ENCODE assay signal across 7 mouse cellular contexts in genomic region chr15:102287395-102287794, GRCm38 (mm10). TPM values are rescaled to one million over a fixed set of nuclear protein-coding genes. Genes with fewer than 3 reads are reported as not detected.
DNase-seq lines count a peak whose midpoint lies in the region; ATAC-seq and TF ChIP-seq lines count a peak whose summit lies in the region.

No protein-coding gene starts in this region.

- no peaks in the 10 kb centered on the region for H3K9me3 ChIP-seq in kidney, postnatal 0 days (replicated peaks; ENCODE audit: low read length)
- no peaks in the 10 kb centered on the region for H3K9me3 ChIP-seq in kidney, embryonic 16.5 days (ENCODE audit: low read length)

- no peak overlapping the region for H3K4me3 ChIP-seq in kidney, postnatal 0 days (replicated peaks; ENCODE audit: low read depth, low read length)
- no peak overlapping the region for H3K4me3 ChIP-seq in kidney, embryonic 16.5 days (ENCODE audit: low read length)

- no peaks in the 10 kb centered on the region for H3K36me3 ChIP-seq in kidney, postnatal 0 days (ENCODE audit: insufficient read depth, low read length)
- H3K36me3 ChIP-seq in kidney, embryonic 16.5 days (ENCODE audit: insufficient read depth, low read length): 0 out of 2 replicates have a peak, but pooled peaks cover 3% of the 10 kb centered on the region

- no peak overlapping the region for H3K9ac ChIP-seq in kidney, postnatal 0 days (ENCODE audit: low read depth, low read length)
- no peak overlapping the region for H3K9ac ChIP-seq in kidney, embryonic 16.5 days (replicated peaks; ENCODE audit: low read length)

- no peak for ATAC-seq in kidney, postnatal 0 days (replicated peaks; ENCODE audit: low FRiP score, low read depth)
- no peak for ATAC-seq in kidney, embryonic 16.5 days (ENCODE audit: low FRiP score, low TSS enrichment)
- ATAC-seq in frontal cortex, adult (ENCODE audit: low TSS enrichment): no peak

- DNase-seq in kidney, postnatal 0 days (ENCODE audit: low spot score): peak; percentile 78
- peak; percentile 67 for DNase-seq in CD4-positive helper T cell, adult 2 months (ENCODE audit: low read depth, low spot score)
- DNase-seq in MEL-GATA-1-ER (ENCODE audit: extremely low read depth, low read depth): peak; percentile 64
- peak; percentile 48 for DNase-seq in forelimb bud, embryonic 11.5 days (ENCODE audit: low read depth, low spot score)
- peak; percentile 79 for DNase-seq in naive thymus-derived CD4-positive, alpha-beta T cell, adult 2 months (ENCODE audit: low read depth)

- no peaks in the 10 kb centered on the region for H3K4me1 ChIP-seq in kidney, postnatal 0 days (replicated peaks; ENCODE audit: insufficient read depth, low read length)
- peaks cover 6% of the 10 kb centered on the region; the same call in 1 of the 2 replicates for H3K4me1 ChIP-seq in kidney, embryonic 16.5 days (ENCODE audit: insufficient read depth, low read length)

- TF ChIP-seq CTCF in kidney, postnatal 0 days (IDR thresholded peaks at IDR 0.05; ENCODE audit: low read depth): peak; percentile 75

- no peak overlapping the region for H3K27ac ChIP-seq in kidney, postnatal 0 days
- no peak overlapping the region for H3K27ac ChIP-seq in kidney, embryonic 16.5 days (ENCODE audit: low read length)

- H3K4me2 ChIP-seq in kidney, postnatal 0 days (ENCODE audit: low read length): no peak overlapping the region
- H3K4me2 ChIP-seq in kidney, embryonic 16.5 days (replicated peaks; ENCODE audit: low read depth, low read length): no peak overlapping the region

- H3K27me3 ChIP-seq in kidney, postnatal 0 days (ENCODE audit: insufficient read depth, low read length): no peaks in the 10 kb centered on the region
- H3K27me3 ChIP-seq in kidney, embryonic 16.5 days (ENCODE audit: insufficient read depth, low read length): no peaks in the 10 kb centered on the region

RNA-seq across cellular contexts. Expression of gene Mfsd5, which starts 8.1 kb away (rescaled TPM):
- 68.2 and 73.2 TPM in 2 replicates for polyA plus RNA-seq in kidney, postnatal 0 days (2015; fragmentation: Nextera tagmentation; extraction: Ambion mirVana)
- polyA plus RNA-seq in kidney, embryonic 16.5 days (2015; fragmentation: Nextera tagmentation; extraction: Ambion mirVana): 76.5 and 78.8 TPM in 2 replicates

RNA-seq across cellular contexts. Expression of gene Espl1, which starts 8.7 kb away (rescaled TPM):
- polyA plus RNA-seq in kidney, postnatal 0 days (2015; fragmentation: Nextera tagmentation; extraction: Ambion mirVana): 6.1 and 7.5 TPM in 2 replicates
- polyA plus RNA-seq in kidney, embryonic 16.5 days (2015; fragmentation: Nextera tagmentation; extraction: Ambion mirVana): 31.4 and 33.6 TPM in 2 replicates

RNA-seq across cellular contexts. Expression of gene Gm9918, which starts 17.0 kb away (rescaled TPM):
- 0.23 and 0.38 TPM in 2 replicates for polyA plus RNA-seq in kidney, postnatal 0 days (2015; fragmentation: Nextera tagmentation; extraction: Ambion mirVana)
- polyA plus RNA-seq in kidney, embryonic 16.5 days (2015; fragmentation: Nextera tagmentation; extraction: Ambion mirVana): 0.36 and 0.89 TPM in 2 replicates

RNA-seq across cellular contexts. Expression of gene Rarg, which starts 30.1 kb away (rescaled TPM):
- polyA plus RNA-seq in kidney, postnatal 0 days (2015; fragmentation: Nextera tagmentation; extraction: Ambion mirVana): 23.2 and 23.5 TPM in 2 replicates
- 31.9 and 35.4 TPM in 2 replicates for polyA plus RNA-seq in kidney, embryonic 16.5 days (2015; fragmentation: Nextera tagmentation; extraction: Ambion mirVana)

RNA-seq across cellular contexts. Expression of gene Pfdn5, which starts 38.5 kb away (rescaled TPM):
- polyA plus RNA-seq in kidney, postnatal 0 days (2015; fragmentation: Nextera tagmentation; extraction: Ambion mirVana): 511 and 565 TPM in 2 replicates
- 376 and 377 TPM in 2 replicates for polyA plus RNA-seq in kidney, embryonic 16.5 days (2015; fragmentation: Nextera tagmentation; extraction: Ambion mirVana)
